Mouse (Mus musculus) embryonic facial prominence, embryonic 14.5 days (tissue): ENCODE data around the gene Calhm4. TPM values are rescaled to one million over a fixed set of nuclear protein-coding genes. Genes with fewer than 3 reads are reported as not detected.
A peak's percentile ranks its signal among the peaks of the same experiment; 100 is the strongest.

Source experiments
- ATAC-seq: fragments of 200-750 bp; cut with Nextera tagmentation; 2 replicates; pipeline ENCODE4 v1.8.0; 2017; ENCODE audit warnings: low read depth, moderate number of reproducible peaks, moderate TSS enrichment
- DNase-seq: peaks from one replicate; pipeline ENCODE4 v3.0.0-alpha.2; 2015; ENCODE audit warnings: low spot score
- H3K27ac ChIP-seq: fragments of 300-500 bp; sonication (generic); replicated peaks from 2 replicates; pipeline ENCODE4 v1.5.1; 2014; ENCODE audit warnings: low read depth, mild to moderate bottlenecking, low read length, moderate library complexity
- H3K27me3 ChIP-seq: fragments of 300-500 bp; sonication (generic); replicated peaks from 2 replicates; pipeline ENCODE4 v1.6.1; 2014; ENCODE audit warnings: low read length; ENCODE audit not compliant: control insufficient read depth, insufficient read depth
- H3K36me3 ChIP-seq: fragments of 300-500 bp; sonication (generic); 2 replicates; pipeline ENCODE4 v1.6.1; 2014; ENCODE audit warnings: low read length, mixed read lengths; ENCODE audit not compliant: control insufficient read depth, insufficient read depth
- H3K4me1 ChIP-seq: fragments of 300-500 bp; sonication (generic); 2 replicates; pipeline ENCODE4 v1.6.1; 2014; ENCODE audit warnings: antibody characterized with exemption, low read length; ENCODE audit not compliant: control insufficient read depth, insufficient read depth
- H3K4me2 ChIP-seq: fragments of 300-500 bp; sonication (generic); 2 replicates; pipeline ENCODE4 v1.6.1; 2014; ENCODE audit warnings: low read depth, mild to moderate bottlenecking, low read length, moderate library complexity, mixed read lengths
- H3K4me3 ChIP-seq: fragments of 300-500 bp; sonication (generic); 2 replicates; pipeline ENCODE4 v1.5.1; 2014; ENCODE audit warnings: low read depth, mild to moderate bottlenecking, low read length
- H3K9ac ChIP-seq: fragments of 300-500 bp; sonication (generic); 2 replicates; pipeline ENCODE4 v1.6.1; 2014; ENCODE audit warnings: low read depth, mild to moderate bottlenecking, low read length, moderate library complexity, mixed read lengths
- H3K9me3 ChIP-seq: fragments of 300-500 bp; sonication (generic); 2 replicates; pipeline ENCODE4 v1.6.1; 2016; ENCODE audit warnings: low read length; ENCODE audit not compliant: control insufficient read depth
- WGBS: fragments of 180-500 bp; shearing (Covaris S2); extraction: QIAGEN DNeasy Blood & Tissue Kit; methylation state at CpG from one replicate; pipeline ENCODE4 v1.1.7; 2014; 5-methylcytosine and 5-hydroxymethylcytosine counted together
- polyA plus RNA-seq: library from polyadenylated mRNA; unstranded; fragments of >200 nt; fragmentation: Nextera tagmentation; extraction: Ambion mirVana; gene quantifications from 2 replicates; pipeline ENCODE4 v1.2.1, GENCODE M21; 2014

Calhm4 gene
- polyA plus RNA-seq, 1 experiment from 2014 or later, result 0.18 TPM

- DNase-seq, result no peak
Observed at GRCm38 (mm10) chr10:34069606-34070005, 25.5 kb upstream of the Calhm4 start.

GRCm38 (mm10) chr10:34066591-34066990, 22.5 kb upstream of the Calhm4 start:
- no peak overlapping the region for H3K27ac ChIP-seq
- H3K27me3 ChIP-seq, result no peaks in the 10 kb centered on the region
- H3K9me3 ChIP-seq, result no peaks in the 10 kb centered on the region
- no peaks in the 10 kb centered on the region for H3K4me1 ChIP-seq
- no peaks in the 10 kb centered on the region for H3K36me3 ChIP-seq
- WGBS, result 61% methylated on average over 3 of the region's 3 CpGs
- H3K4me2 ChIP-seq, result no peak overlapping the region
- ATAC-seq (no peak), DNase-seq (no peak)
- H3K9ac ChIP-seq, result no peak overlapping the region
- no peak overlapping the region for H3K4me3 ChIP-seq

More at GRCm38 (mm10) chr10:34069606-34070005, 25.5 kb upstream of the Calhm4 start:
- H3K36me3 ChIP-seq, result no peaks in the 10 kb centered on the region
- H3K4me2 ChIP-seq, result no peak overlapping the region
- no peak overlapping the region for H3K27ac ChIP-seq
- no peaks in the 10 kb centered on the region for H3K9me3 ChIP-seq
- ATAC-seq, result no peak
- H3K4me3 ChIP-seq, result no peak overlapping the region
- H3K9ac ChIP-seq, result no peak overlapping the region
- H3K4me1 ChIP-seq, result no peaks in the 10 kb centered on the region
- H3K27me3 ChIP-seq, result no peaks in the 10 kb centered on the region
- WGBS, result 49% methylated on average over 1 of the region's 1 CpGs

- DNase-seq (no peak), ATAC-seq (no peak)
- no peak overlapping the region for H3K9ac ChIP-seq
- H3K27ac ChIP-seq, result no peak overlapping the region
- 94% methylated on average over 2 of the region's 2 CpGs for WGBS
- no peaks in the 10 kb centered on the region for H3K9me3 ChIP-seq
- H3K4me3 ChIP-seq, result no peak overlapping the region
- H3K36me3 ChIP-seq, result no peaks in the 10 kb centered on the region
- H3K27me3 ChIP-seq, result no peaks in the 10 kb centered on the region
- H3K4me2 ChIP-seq, result no peak overlapping the region
- no peaks in the 10 kb centered on the region for H3K4me1 ChIP-seq
Observed at GRCm38 (mm10) chr10:34053987-34054386, 9.9 kb upstream of the Calhm4 start.

- Histone ChIP-seq H3K4me1 (peaks cover 7% of the 10 kb centered on the region; the same call in 1 of the 2 replicates), H3K9ac (no peak within 1 kb of the TSS), H3K4me3 (no peak within 1 kb of the TSS), H3K27ac (0 out of 2 replicates have a peak within 1 kb of the TSS, but pooled peaks have one; percentile 15), H3K9me3 (no peaks in the 10 kb centered on the region), H3K27me3 (no peaks in the 10 kb centered on the region), H3K4me2 (no peak within 1 kb of the TSS), H3K36me3 (no peaks in the 10 kb centered on the region)
- DNase-seq, result peak; percentile 13
- 0 out of 2 replicates have a peak, but pooled peaks have one; percentile 22 for ATAC-seq
- 60% methylated on average over 3 of the region's 3 CpGs for WGBS
Observed at GRCm38 (mm10) chr10:34037401-34037800, 6.7 kb downstream of the Calhm4 start, which contains the start of gene Trappc3l. Trappc3l (plus strand) TSS chr10:34037597.

GRCm38 (mm10) chr10:34036587-34036986, 7.5 kb downstream of the Calhm4 start:
- no peak overlapping the region for H3K4me3 ChIP-seq
- H3K4me2 ChIP-seq, result no peak overlapping the region
- no peak overlapping the region for H3K9ac ChIP-seq
- no peak overlapping the region for H3K27ac ChIP-seq
- H3K4me1 ChIP-seq, result peaks cover 7% of the 10 kb centered on the region; the same call in 1 of the 2 replicates
- ATAC-seq, result peak; percentile 65
- H3K27me3 ChIP-seq, result no peaks in the 10 kb centered on the region
- DNase-seq, result peak; percentile 67
- H3K36me3 ChIP-seq, result no peaks in the 10 kb centered on the region
- H3K9me3 ChIP-seq, result no peaks in the 10 kb centered on the region
- WGBS, result 13% methylated on average over 5 of the region's 5 CpGs

- Histone ChIP-seq H3K36me3 (no peaks in the 10 kb centered on the region), H3K4me3 (no peak overlapping the region), H3K27ac (no peak overlapping the region), H3K9me3 (no peaks in the 10 kb centered on the region), H3K27me3 (no peaks in the 10 kb centered on the region), H3K4me2 (peak overlapping the region; percentile 45), H3K4me1 (peaks cover 7% of the 10 kb centered on the region; the same call in 1 of the 2 replicates), H3K9ac (peak overlapping the region; percentile 46; the same call in 1 of the 2 replicates)
- peak; percentile 91 for DNase-seq
- ATAC-seq, result peak; percentile 93
- WGBS, result 18% methylated on average over 22 of the region's 22 CpGs
Observed at GRCm38 (mm10) chr10:34033630-34034305, 10.3 kb downstream of the Calhm4 start.

GRCm38 (mm10) chr10:34030322-34030721, 13.8 kb downstream of the Calhm4 start:
- H3K27me3 ChIP-seq, result no peaks in the 10 kb centered on the region
- no peak overlapping the region for H3K9ac ChIP-seq
- no peak overlapping the region for H3K4me3 ChIP-seq
- H3K4me1 ChIP-seq, result peaks cover 4% of the 10 kb centered on the region; the same call in 1 of the 2 replicates
- no peak overlapping the region for H3K27ac ChIP-seq
- H3K36me3 ChIP-seq, result no peaks in the 10 kb centered on the region
- 80% methylated on average over 5 of the region's 5 CpGs for WGBS
- ATAC-seq (no peak), DNase-seq (no peak)
- H3K4me2 ChIP-seq, result no peak overlapping the region
- no peaks in the 10 kb centered on the region for H3K9me3 ChIP-seq

GRCm38 (mm10) chr10:34019302-34020075, 24.6 kb downstream of the Calhm4 start, which contains the start of gene Rwdd1:
Rwdd1 (minus strand) TSS chr10:34019624.
- Histone ChIP-seq H3K4me3 (peak within 1 kb of the TSS; percentile 75), H3K4me1 (peaks cover 8% of the 10 kb centered on the region), H3K27ac (peak within 1 kb of the TSS; percentile 92), H3K9me3 (no peaks in the 10 kb centered on the region), H3K9ac (peak within 1 kb of the TSS; percentile 83), H3K27me3 (no peaks in the 10 kb centered on the region), H3K36me3 (no peaks in the 10 kb centered on the region), H3K4me2 (peak within 1 kb of the TSS; percentile 76)
- ATAC-seq (peak; percentile 100), DNase-seq (peak; percentile 99)
- under 1% methylated on average over 47 of the region's 82 CpGs for WGBS
